Comparison of ENCODE assay signal across 8 mouse cellular contexts in genomic region chr7:25704716-25705364, GRCm38 (mm10). TPM values are rescaled to one million over a fixed set of nuclear protein-coding genes. Genes with fewer than 3 reads are reported as not detected.
DNase-seq lines count a peak whose midpoint lies in the region; ATAC-seq and TF ChIP-seq lines count a peak whose summit lies in the region.

No protein-coding gene starts in this region.

- peaks cover 31% of the 10 kb centered on the region for H3K27me3 ChIP-seq in forebrain, embryonic 10.5 days (ENCODE audit: poor library complexity, severe bottlenecking)
- 0 out of 2 replicates have a peak, but pooled peaks cover 4% of the 10 kb centered on the region for H3K27me3 ChIP-seq in intestine, embryonic 15.5 days (replicated peaks)
- no peaks in the 10 kb centered on the region for H3K27me3 ChIP-seq in midbrain, postnatal 0 days (ENCODE audit: insufficient read depth, low read length)

- H3K4me2 ChIP-seq in intestine, embryonic 15.5 days (replicated peaks) = peak overlapping the region; percentile 55
- H3K4me2 ChIP-seq in midbrain, postnatal 0 days (ENCODE audit: low read depth, low read length, poor library complexity, severe bottlenecking) = peak overlapping the region; percentile 75

- H3K4me3 ChIP-seq in layer of hippocampus, adult 2 months = peak overlapping the region; percentile 32; the same call in 1 of the 2 replicates
- peak overlapping the region; percentile 55 for H3K4me3 ChIP-seq in forebrain, embryonic 10.5 days
- peak overlapping the region; percentile 18; the same call in 1 of the 2 replicates for H3K4me3 ChIP-seq in intestine, embryonic 15.5 days (replicated peaks)
- peak overlapping the region; percentile 29 for H3K4me3 ChIP-seq in midbrain, postnatal 0 days (ENCODE audit: low read depth, low read length)

- WGBS in forebrain, embryonic 10.5 days = 4% methylated on average over 37 of the region's 37 CpGs
- 10% methylated on average over 34 of the region's 37 CpGs for WGBS in intestine, embryonic 15.5 days
- WGBS in midbrain, postnatal 0 days = 5% methylated on average over 35 of the region's 37 CpGs

- peaks cover 21% of the 10 kb centered on the region for H3K9me3 ChIP-seq in forebrain, embryonic 10.5 days
- no peaks in the 10 kb centered on the region for H3K9me3 ChIP-seq in intestine, embryonic 15.5 days
- H3K9me3 ChIP-seq in midbrain, postnatal 0 days (ENCODE audit: low read length) = no peaks in the 10 kb centered on the region

- no peak overlapping the region for H3K27ac ChIP-seq in layer of hippocampus, adult 2 months
- H3K27ac ChIP-seq in forebrain, embryonic 10.5 days = 0 out of 2 replicates have a peak overlapping the region, but pooled peaks have one; percentile 25
- H3K27ac ChIP-seq in intestine, embryonic 15.5 days = no peak overlapping the region
- no peak overlapping the region for H3K27ac ChIP-seq in midbrain, postnatal 0 days (ENCODE audit: low read depth, low read length)

- H3K4me1 ChIP-seq in forebrain, embryonic 10.5 days = peaks cover 39% of the 10 kb centered on the region
- H3K4me1 ChIP-seq in intestine, embryonic 15.5 days (replicated peaks) = peaks cover 40% of the 10 kb centered on the region
- 0 out of 2 replicates have a peak, but pooled peaks cover under 1% of the 10 kb centered on the region for H3K4me1 ChIP-seq in midbrain, postnatal 0 days (ENCODE audit: insufficient read depth, low read length)

- TF ChIP-seq CTCF in layer of hippocampus, adult 2 months (conservative IDR thresholded peaks at IDR 0.05) = no peak
- peak; percentile 37 for TF ChIP-seq CTCF in midbrain, postnatal 0 days (IDR thresholded peaks at IDR 0.05)

- H3K9ac ChIP-seq in intestine, embryonic 15.5 days = no peak overlapping the region
- peak overlapping the region; percentile 48 for H3K9ac ChIP-seq in midbrain, postnatal 0 days (replicated peaks; ENCODE audit: low read length, poor library complexity, severe bottlenecking)

- DNase-seq in layer of hippocampus, adult 2 months (ENCODE audit: low spot score in 2 of 2) = no peak
- no peak for DNase-seq in layer of hippocampus, adult 9-10 months (ENCODE audit: low spot score)
- DNase-seq in forebrain, embryonic 10.5 days (ENCODE audit: extremely low spot score, low spot score) = no peak
- DNase-seq in midbrain, postnatal 0 days (ENCODE audit: low spot score) = peak; percentile 28
- DNase-seq in spleen, postnatal 10 days (ENCODE audit: low spot score in 2 of 2) = no peak
- no peak for DNase-seq in thymus, postnatal 0 days (ENCODE audit: low spot score)
- no peak for DNase-seq in ovary, postnatal 36 days (ENCODE audit: low spot score)

- peak; percentile 60 for ATAC-seq in intestine, embryonic 15.5 days
- peak; percentile 29; the same call in 1 of the 2 replicates for ATAC-seq in midbrain, postnatal 0 days (ENCODE audit: low FRiP score)

- H3K36me3 ChIP-seq in forebrain, embryonic 10.5 days (replicated peaks) = no peaks in the 10 kb centered on the region
- no peaks in the 10 kb centered on the region for H3K36me3 ChIP-seq in intestine, embryonic 15.5 days
- H3K36me3 ChIP-seq in midbrain, postnatal 0 days (ENCODE audit: insufficient read depth, low read length) = no peaks in the 10 kb centered on the region

RNA-seq across cellular contexts. Expression of gene Ccdc97, which starts 14.0 kb away (rescaled TPM):
- 10 to 100 TPM; 62.9 to 67.4 TPM for total RNA-seq in layer of hippocampus, adult 2 months (2021)
- polyA plus RNA-seq in forebrain, embryonic 10.5 days (2016; fragmentation: Nextera tagmentation; extraction: Ambion mirVana) = 28.7 and 29.6 TPM in 2 replicates
- 18.5 and 19.3 TPM in 2 replicates for polyA plus RNA-seq in intestine, embryonic 15.5 days (2015; fragmentation: Nextera tagmentation; extraction: Ambion mirVana)
- 27.0 and 38.3 TPM in 2 replicates for total RNA-seq in midbrain, postnatal 0 days (2014; rRNA removed)
- 29.1 and 34.4 TPM in 2 replicates for polyA plus RNA-seq in midbrain, postnatal 0 days (2015; fragmentation: Nextera tagmentation; extraction: Ambion mirVana)
- 16.2 and 22.4 TPM in 2 replicates for polyA plus RNA-seq in thymus, postnatal 0 days (2015; fragmentation: Nextera tagmentation; extraction: Ambion mirVana)

RNA-seq across cellular contexts. Expression of gene Tgfb1, which starts 18.0 kb away (rescaled TPM):
- 1 to 10 TPM; 6.9 TPM for total RNA-seq in layer of hippocampus, adult 2 months (2021)
- 0.89 and 1.2 TPM in 2 replicates for polyA plus RNA-seq in forebrain, embryonic 10.5 days (2016; fragmentation: Nextera tagmentation; extraction: Ambion mirVana)
- polyA plus RNA-seq in intestine, embryonic 15.5 days (2015; fragmentation: Nextera tagmentation; extraction: Ambion mirVana) = 2.3 and 2.5 TPM in 2 replicates
- total RNA-seq in midbrain, postnatal 0 days (2014; rRNA removed) = 2.2 and 2.5 TPM in 2 replicates
- polyA plus RNA-seq in midbrain, postnatal 0 days (2015; fragmentation: Nextera tagmentation; extraction: Ambion mirVana) = 0.53 and 0.88 TPM in 2 replicates
- polyA plus RNA-seq in thymus, postnatal 0 days (2015; fragmentation: Nextera tagmentation; extraction: Ambion mirVana) = 8.5 and 11.6 TPM in 2 replicates

RNA-seq across cellular contexts. Expression of gene B9d2, which starts 24.3 kb away (rescaled TPM):
- total RNA-seq in layer of hippocampus, adult 2 months (2021) = 10 to 100 TPM; 20.2 to 20.6 TPM
- 36.9 and 38.1 TPM in 2 replicates for polyA plus RNA-seq in forebrain, embryonic 10.5 days (2016; fragmentation: Nextera tagmentation; extraction: Ambion mirVana)
- 22.4 and 23.7 TPM in 2 replicates for polyA plus RNA-seq in intestine, embryonic 15.5 days (2015; fragmentation: Nextera tagmentation; extraction: Ambion mirVana)
- 22.8 and 32.1 TPM in 2 replicates for total RNA-seq in midbrain, postnatal 0 days (2014; rRNA removed)
- 58.2 and 67.2 TPM in 2 replicates for polyA plus RNA-seq in midbrain, postnatal 0 days (2015; fragmentation: Nextera tagmentation; extraction: Ambion mirVana)
- 67.9 and 68.3 TPM in 2 replicates for polyA plus RNA-seq in thymus, postnatal 0 days (2015; fragmentation: Nextera tagmentation; extraction: Ambion mirVana)

RNA-seq across cellular contexts. Expression of gene Tmem91, which starts 29.9 kb away (rescaled TPM):
- 10 to 100 TPM in 1 of 2 experiments, 1 to 10 TPM in 1; 8.6 to 11.6 TPM for total RNA-seq in layer of hippocampus, adult 2 months (2021)
- polyA plus RNA-seq in forebrain, embryonic 10.5 days (2016; fragmentation: Nextera tagmentation; extraction: Ambion mirVana) = 2.2 and 3.2 TPM in 2 replicates
- polyA plus RNA-seq in intestine, embryonic 15.5 days (2015; fragmentation: Nextera tagmentation; extraction: Ambion mirVana) = 1.9 and 2.4 TPM in 2 replicates
- 60.8 and 94.4 TPM in 2 replicates for total RNA-seq in midbrain, postnatal 0 days (2014; rRNA removed)
- 186 and 200 TPM in 2 replicates for polyA plus RNA-seq in midbrain, postnatal 0 days (2015; fragmentation: Nextera tagmentation; extraction: Ambion mirVana)
- 4.0 and 6.3 TPM in 2 replicates for polyA plus RNA-seq in thymus, postnatal 0 days (2015; fragmentation: Nextera tagmentation; extraction: Ambion mirVana)

RNA-seq across cellular contexts. Expression of gene Exosc5, which starts 45.9 kb away (rescaled TPM):
- total RNA-seq in layer of hippocampus, adult 2 months (2021) = 10 to 100 TPM; 26.9 to 28.1 TPM
- 81.0 and 82.1 TPM in 2 replicates for polyA plus RNA-seq in forebrain, embryonic 10.5 days (2016; fragmentation: Nextera tagmentation; extraction: Ambion mirVana)
- polyA plus RNA-seq in intestine, embryonic 15.5 days (2015; fragmentation: Nextera tagmentation; extraction: Ambion mirVana) = 80.5 and 87.7 TPM in 2 replicates
- total RNA-seq in midbrain, postnatal 0 days (2014; rRNA removed) = 19.7 and 29.4 TPM in 2 replicates
- polyA plus RNA-seq in midbrain, postnatal 0 days (2015; fragmentation: Nextera tagmentation; extraction: Ambion mirVana) = 27.3 and 29.5 TPM in 2 replicates
- polyA plus RNA-seq in thymus, postnatal 0 days (2015; fragmentation: Nextera tagmentation; extraction: Ambion mirVana) = 146 and 147 TPM in 2 replicates
